Mouse (Mus musculus) natural killer cell, adult 2 months (primary cell): ENCODE measurements at regions not wholly inside any gene's neighbourhood (a gene's known extent, or its start where the extent isn't known, plus 50 kb on each side); places are given as distances from the start of the nearest gene placed in this dataset.

Source experiments
- DNase-seq, 2 experiments: peaks; one replicate each; pipeline ENCODE4 v3.0.0; 2022; ENCODE audit warnings: low spot score in 2 of 2

DNA sequence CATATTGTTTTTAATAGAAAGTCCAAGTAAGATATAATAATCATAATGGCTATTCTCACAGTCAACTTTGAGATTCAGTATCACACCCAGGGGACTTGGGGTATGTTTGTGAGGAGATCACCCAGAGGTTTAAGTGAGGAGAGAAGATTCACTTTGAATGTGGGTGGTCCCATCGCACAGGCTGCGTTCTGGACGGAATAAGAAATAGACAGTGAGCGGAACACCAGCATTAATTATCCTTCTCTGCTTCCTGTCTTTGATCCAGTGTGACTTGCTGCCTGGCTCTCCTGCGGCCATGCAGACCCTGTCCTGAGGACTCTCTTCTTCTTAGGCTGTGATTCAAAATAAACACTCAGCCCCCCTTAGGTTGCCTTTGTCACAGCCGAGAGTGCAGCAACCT is 60.6 kb upstream of the Kras start:
- no peak for DNase-seq

DNA sequence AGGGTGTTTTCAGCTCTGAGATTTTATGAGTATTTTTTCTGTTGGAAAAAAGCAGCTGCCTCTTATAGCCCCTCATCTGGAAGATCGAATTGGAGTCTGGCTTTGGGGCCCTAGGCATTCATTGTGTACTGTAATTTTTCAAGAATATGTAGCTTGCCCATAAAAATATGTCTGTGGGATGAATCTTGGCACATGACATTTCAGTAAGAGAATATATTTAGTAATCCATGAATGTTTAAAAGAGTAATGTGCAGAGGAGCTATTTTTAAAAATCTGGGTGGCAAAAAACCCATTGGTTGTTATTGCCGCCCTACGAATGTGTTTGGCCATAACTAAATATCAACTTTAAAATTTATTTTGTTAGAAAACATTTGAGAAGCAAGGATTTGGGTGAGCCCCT is 59.0 kb upstream of the Kras start:
- DNase-seq, result no peak

DNA sequence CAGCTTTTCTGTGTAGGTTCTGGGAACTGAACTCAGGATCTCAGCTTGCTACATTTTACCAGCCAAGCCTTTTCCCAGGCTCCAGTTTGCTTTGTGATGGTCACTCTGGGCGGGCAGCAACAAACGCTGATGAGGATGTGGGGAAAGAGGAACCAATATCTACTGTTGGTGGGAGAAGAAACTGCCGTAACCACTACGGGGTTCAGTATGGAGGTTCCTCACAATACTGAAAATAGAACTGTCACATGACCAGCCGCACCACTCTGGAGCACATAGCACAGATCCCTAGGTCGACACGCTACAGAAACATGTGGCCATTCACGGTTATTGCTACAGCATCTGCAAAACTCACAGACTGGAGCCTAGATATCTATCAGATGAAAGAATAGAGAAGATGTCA is 57.2 kb upstream of the Kras start:
- peak in 1 of 2 experiments; percentile 76 for DNase-seq

DNA sequence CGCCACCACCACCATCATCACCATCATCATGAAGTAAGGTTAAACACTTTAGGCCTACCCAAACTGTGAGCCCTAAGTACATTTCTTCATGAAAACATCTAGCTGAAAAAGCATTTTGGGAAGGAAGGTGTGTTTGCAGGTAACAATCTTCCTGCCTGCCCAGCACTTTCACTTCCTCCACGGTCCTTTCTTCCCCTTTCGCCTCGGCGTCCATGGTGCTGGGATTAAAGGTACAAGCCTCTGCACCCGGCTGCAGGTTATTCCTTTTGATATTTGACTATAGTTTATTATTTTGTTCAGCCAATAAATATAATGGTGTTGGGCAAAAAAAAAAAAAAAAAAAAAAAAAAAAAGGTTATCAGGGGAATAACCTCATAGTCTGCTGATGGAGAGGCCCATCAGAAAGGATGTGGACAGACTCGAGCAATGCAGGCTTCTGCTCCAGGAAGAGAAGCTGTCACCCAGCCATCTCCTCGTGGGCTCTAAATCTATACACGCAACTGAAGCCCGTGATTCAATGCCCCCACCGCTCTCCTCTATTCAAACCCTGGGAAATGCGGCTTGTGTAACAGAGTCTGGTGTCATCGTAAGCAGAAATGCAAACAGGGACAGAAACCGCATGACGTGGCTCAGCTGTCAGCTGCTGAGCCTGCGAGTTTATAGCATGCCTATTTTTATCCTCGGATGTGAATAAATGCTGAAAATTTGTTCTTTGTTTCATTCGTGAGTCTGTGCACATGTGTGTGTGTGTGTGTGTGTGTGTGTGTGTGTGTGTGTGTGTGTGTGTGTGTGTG is 56.5 kb upstream of the Kras start:
- DNase-seq, result peak; percentile 72 to 88

DNA sequence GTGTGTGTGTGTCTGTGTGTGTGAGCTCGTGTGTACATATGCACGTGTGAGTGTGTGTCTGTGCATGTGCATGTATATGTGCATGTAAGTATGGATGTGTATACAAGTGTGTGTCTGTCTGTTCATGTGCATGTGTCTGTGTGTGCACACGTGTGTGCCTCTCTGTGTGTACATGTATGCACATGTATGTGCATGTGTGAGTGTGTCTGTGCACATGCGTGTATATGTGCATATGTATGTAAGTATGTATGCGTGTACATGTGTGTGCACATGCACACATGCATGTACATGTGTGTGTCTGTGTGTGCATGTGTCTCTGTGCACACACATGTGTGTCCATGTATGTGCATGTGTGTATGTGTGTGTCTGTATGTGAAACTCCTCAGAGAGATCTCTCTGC is 55.6 kb upstream of the Kras start:
- DNase-seq, result no peak

DNA sequence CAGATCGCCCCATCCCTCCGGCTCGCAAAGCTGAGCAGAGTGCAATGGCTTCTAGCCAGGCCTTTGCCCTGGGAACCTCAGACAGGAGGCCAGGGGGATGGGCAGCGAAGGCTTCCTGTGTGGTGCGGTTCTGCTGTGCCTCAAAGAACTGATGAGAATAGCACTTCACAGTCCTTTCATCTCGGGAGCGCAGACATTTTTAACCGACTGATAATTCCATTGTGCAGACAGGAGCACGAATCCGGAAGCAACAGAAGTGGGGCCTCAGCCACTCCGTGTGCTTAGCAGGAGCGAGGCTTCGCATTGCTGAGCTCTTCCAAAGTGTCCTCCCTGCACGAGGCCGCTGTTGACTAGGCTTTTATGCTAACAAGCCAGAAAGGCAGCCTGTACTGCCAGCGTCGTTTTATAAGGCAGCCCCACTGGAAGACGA is 53.6 kb upstream of the Kras start:
- DNase-seq, result peak; percentile 73 to 78

DNA sequence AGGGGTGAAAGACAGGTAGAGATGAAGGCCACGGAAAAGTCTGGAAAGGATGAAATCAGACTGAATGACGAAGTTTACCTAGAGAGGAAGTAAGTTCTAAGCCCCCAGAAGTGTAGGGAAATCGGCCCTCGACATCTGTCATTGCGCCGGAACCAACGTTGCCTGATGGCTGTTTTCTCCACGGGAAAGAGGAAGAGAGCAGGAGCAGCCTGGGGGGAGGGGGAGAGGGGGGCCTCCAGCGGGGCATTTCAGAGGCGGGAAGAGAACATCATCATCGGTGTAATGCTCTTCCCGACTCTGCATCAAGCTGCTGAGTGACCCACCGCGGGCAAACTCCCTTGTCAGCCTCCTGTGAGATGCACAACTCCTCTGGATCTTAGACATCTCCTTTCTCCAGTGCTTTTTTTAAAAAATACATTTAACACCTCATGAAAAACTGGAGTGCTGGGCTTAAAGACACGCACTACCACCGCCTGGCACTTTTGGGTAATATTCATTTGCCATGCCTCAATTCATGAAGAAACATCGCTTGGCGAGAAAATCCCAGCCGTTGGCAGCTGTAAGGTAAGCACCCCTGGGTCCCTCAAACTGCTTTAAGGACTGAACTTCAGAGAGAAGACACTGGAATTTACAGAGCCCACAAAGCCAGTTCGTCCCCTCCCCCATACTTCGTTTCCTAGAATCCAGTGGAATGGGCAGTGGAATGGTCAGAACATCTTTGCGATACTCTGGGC is 53.0 kb upstream of the Kras start:
- no peak for DNase-seq

DNA sequence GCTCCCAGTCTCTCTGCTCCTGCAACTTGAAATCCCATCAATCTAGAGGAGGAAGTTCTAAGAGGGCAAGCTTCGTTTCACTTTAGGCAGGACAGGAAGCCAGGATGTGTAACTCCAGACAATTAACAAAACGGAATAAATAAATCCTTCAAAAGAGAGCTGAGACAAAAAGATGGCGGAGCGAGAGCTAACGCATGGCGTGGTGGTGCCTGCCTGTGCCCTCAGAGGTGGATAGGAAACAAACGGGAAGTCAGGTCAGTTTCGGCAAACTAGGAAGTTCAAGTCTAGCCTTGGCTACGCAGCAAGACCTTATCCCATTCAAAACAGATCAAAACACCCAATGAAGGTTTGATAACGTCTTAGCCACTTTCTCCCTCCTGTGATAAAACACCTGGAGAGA is 52.1 kb upstream of the Kras start:
- no peak for DNase-seq

DNA sequence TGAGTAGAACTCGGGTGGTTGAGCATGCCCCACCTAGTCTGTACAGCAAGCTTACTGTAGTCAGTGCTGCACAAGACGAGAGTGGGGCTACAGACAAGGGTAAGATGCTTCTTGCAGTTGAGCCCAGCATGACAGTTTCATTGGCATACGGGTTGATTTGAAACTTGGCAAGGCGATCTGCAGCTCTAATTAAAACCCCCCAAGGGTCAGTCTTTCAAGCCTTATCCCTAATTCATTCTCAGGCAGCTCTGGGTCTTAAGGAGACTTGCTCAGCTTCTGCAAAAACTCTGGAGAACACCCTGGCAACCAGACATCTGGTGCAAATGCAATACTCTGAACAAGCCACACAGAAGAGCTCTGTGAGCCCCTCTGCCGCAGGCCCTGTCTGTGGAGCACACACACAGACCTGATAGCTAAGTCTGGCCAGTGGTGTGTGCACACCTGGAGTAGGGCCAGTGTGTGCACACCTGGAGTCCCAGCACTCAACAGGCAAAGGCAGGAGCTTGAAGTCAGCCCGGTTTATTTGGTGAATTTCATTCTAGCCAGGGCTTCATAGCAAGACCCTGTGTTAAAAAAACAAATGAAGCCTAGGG is 50.3 kb upstream of the Kras start:
- DNase-seq, result no peak
